Mouse (Mus musculus): Measurements from ENCODE around the gene Gm21992. TPM values are rescaled to one million over a fixed set of nuclear protein-coding genes. Genes with fewer than 3 reads are reported as not detected.

Gene Gm21992
- polyA plus RNA-seq, 1 experiment from 2014 or later, result 20.9 TPM

- H3K4me3 ChIP-seq (ENCODE audit: control insufficient read depth in 1 of 2, insufficient read depth in 1 of 2, low read depth in 1 of 2, low read length in 2 of 2), result no peak overlapping the region
- ATAC-seq (ENCODE audit: insufficient number of reproducible peaks, insufficient read depth, low FRiP score, low read depth), result no peak
- no peak overlapping the region for H3K9ac ChIP-seq (ENCODE audit: low read length)
- peaks cover 0 to 7% of the 10 kb centered on the region in 2 experiments; a peak in 3 of 4 replicates for H3K4me1 ChIP-seq (ENCODE audit: control insufficient read depth in 2 of 2, insufficient read depth in 2 of 2, low read length in 2 of 2)
- no peaks in the 10 kb centered on the region for H3K9me3 ChIP-seq (ENCODE audit: control insufficient read depth, low read length)
- no peak overlapping the region for H3K27ac ChIP-seq (replicated peaks in 1 of 2; ENCODE audit: control insufficient read depth in 1 of 2, insufficient read depth in 1 of 2, low read depth in 2 of 2, low read length in 2 of 2)
- WGBS, result 70% methylated on average over 10 of the region's 10 CpGs
- no peaks in the 10 kb centered on the region for H3K36me3 ChIP-seq (ENCODE audit: control insufficient read depth, insufficient read depth, low read length)
- no peaks in the 10 kb centered on the region for H3K27me3 ChIP-seq (ENCODE audit: control insufficient read depth, insufficient read depth, low read length)
- H3K4me2 ChIP-seq (ENCODE audit: low read length), result no peak overlapping the region
Observed at GRCm38 (mm10) chr19:4741482-4741881, 69.9 kb downstream of the Gm21992 start.

GRCm38 (mm10) chr19:4739762-4740161, 71.7 kb downstream of the Gm21992 start:
- no peaks in the 10 kb centered on the region for H3K36me3 ChIP-seq (ENCODE audit: control insufficient read depth, insufficient read depth, low read length)
- 78% methylated on average over 5 of the region's 5 CpGs for WGBS
- no peak overlapping the region for H3K4me3 ChIP-seq (ENCODE audit: control insufficient read depth in 1 of 2, insufficient read depth in 1 of 2, low read depth in 1 of 2, low read length in 2 of 2)
- no peak overlapping the region for H3K9ac ChIP-seq (ENCODE audit: low read length)
- no peaks in the 10 kb centered on the region for H3K9me3 ChIP-seq (ENCODE audit: control insufficient read depth, low read length)
- peaks cover 0 to under 1% of the 10 kb centered on the region in 2 experiments; a peak in 1 of 4 replicates for H3K4me1 ChIP-seq (ENCODE audit: control insufficient read depth in 2 of 2, insufficient read depth in 2 of 2, low read length in 2 of 2)
- no peak overlapping the region for H3K27ac ChIP-seq (replicated peaks in 1 of 2; ENCODE audit: control insufficient read depth in 1 of 2, insufficient read depth in 1 of 2, low read depth in 2 of 2, low read length in 2 of 2)
- ATAC-seq (ENCODE audit: insufficient number of reproducible peaks, insufficient read depth, low FRiP score, low read depth), result no peak
- no peaks in the 10 kb centered on the region for H3K27me3 ChIP-seq (ENCODE audit: control insufficient read depth, insufficient read depth, low read length)
- no peak overlapping the region for H3K4me2 ChIP-seq (ENCODE audit: low read length)

- Histone ChIP-seq H3K9ac (ENCODE audit: low read length) (no peak overlapping the region), H3K27me3 (ENCODE audit: control insufficient read depth, insufficient read depth, low read length) (no peaks in the 10 kb centered on the region), H3K36me3 (ENCODE audit: control insufficient read depth, insufficient read depth, low read length) (no peaks in the 10 kb centered on the region), H3K27ac (replicated peaks in 1 of 2; ENCODE audit: control insufficient read depth in 1 of 2, insufficient read depth in 1 of 2, low read depth in 2 of 2, low read length in 2 of 2) (no peak overlapping the region), H3K4me3 (ENCODE audit: control insufficient read depth in 1 of 2, insufficient read depth in 1 of 2, low read depth in 1 of 2, low read length in 2 of 2) (no peak overlapping the region), H3K9me3 (ENCODE audit: control insufficient read depth, low read length) (no peaks in the 10 kb centered on the region), H3K4me1 (ENCODE audit: control insufficient read depth in 2 of 2, insufficient read depth in 2 of 2, low read length in 2 of 2) (no peaks in the 10 kb centered on the region), H3K4me2 (ENCODE audit: low read length) (no peak overlapping the region)
- WGBS, result 91% methylated on average over 11 of the region's 11 CpGs
- no peak for ATAC-seq (ENCODE audit: insufficient number of reproducible peaks, insufficient read depth, low FRiP score, low read depth)
Observed at GRCm38 (mm10) chr19:4739053-4739452, 72.4 kb downstream of the Gm21992 start.

- Histone ChIP-seq H3K9ac (ENCODE audit: low read length) (no peak overlapping the region), H3K36me3 (ENCODE audit: control insufficient read depth, insufficient read depth, low read length) (no peaks in the 10 kb centered on the region), H3K9me3 (ENCODE audit: control insufficient read depth, low read length) (no peaks in the 10 kb centered on the region), H3K4me1 (ENCODE audit: control insufficient read depth in 2 of 2, insufficient read depth in 2 of 2, low read length in 2 of 2) (no peaks in the 10 kb centered on the region), H3K27me3 (ENCODE audit: control insufficient read depth, insufficient read depth, low read length) (no peaks in the 10 kb centered on the region), H3K27ac (replicated peaks in 1 of 2; ENCODE audit: control insufficient read depth in 1 of 2, insufficient read depth in 1 of 2, low read depth in 2 of 2, low read length in 2 of 2) (no peak overlapping the region), H3K4me3 (ENCODE audit: control insufficient read depth in 1 of 2, insufficient read depth in 1 of 2, low read depth in 1 of 2, low read length in 2 of 2) (no peak overlapping the region), H3K4me2 (ENCODE audit: low read length) (no peak overlapping the region)
- 71% methylated on average over 13 of the region's 13 CpGs for WGBS
- ATAC-seq (ENCODE audit: insufficient number of reproducible peaks, insufficient read depth, low FRiP score, low read depth), result no peak
Observed at GRCm38 (mm10) chr19:4737866-4738265, 73.5 kb downstream of the Gm21992 start.

- H3K9ac ChIP-seq (ENCODE audit: low read length), result no peak overlapping the region
- ATAC-seq (ENCODE audit: insufficient number of reproducible peaks, insufficient read depth, low FRiP score, low read depth), result no peak
- H3K27me3 ChIP-seq (ENCODE audit: control insufficient read depth, insufficient read depth, low read length), result no peaks in the 10 kb centered on the region
- H3K4me3 ChIP-seq (ENCODE audit: control insufficient read depth in 1 of 2, insufficient read depth in 1 of 2, low read depth in 1 of 2, low read length in 2 of 2), result no peak overlapping the region
- 82% methylated on average over 3 of the region's 3 CpGs for WGBS
- H3K4me1 ChIP-seq (ENCODE audit: control insufficient read depth in 2 of 2, insufficient read depth in 2 of 2, low read length in 2 of 2), result no peaks in the 10 kb centered on the region
- no peak overlapping the region for H3K4me2 ChIP-seq (ENCODE audit: low read length)
- H3K27ac ChIP-seq (replicated peaks in 1 of 2; ENCODE audit: control insufficient read depth in 1 of 2, insufficient read depth in 1 of 2, low read depth in 2 of 2, low read length in 2 of 2), result no peak overlapping the region
- H3K9me3 ChIP-seq (ENCODE audit: control insufficient read depth, low read length), result no peaks in the 10 kb centered on the region
- no peaks in the 10 kb centered on the region for H3K36me3 ChIP-seq (ENCODE audit: control insufficient read depth, insufficient read depth, low read length)
Observed at GRCm38 (mm10) chr19:4733052-4733451, 78.4 kb downstream of the Gm21992 start.

GRCm38 (mm10) chr19:4729186-4729585, 82.2 kb downstream of the Gm21992 start:
- no peak for ATAC-seq (ENCODE audit: insufficient number of reproducible peaks, insufficient read depth, low FRiP score, low read depth)
- Histone ChIP-seq H3K9me3 (ENCODE audit: control insufficient read depth, low read length) (no peaks in the 10 kb centered on the region), H3K4me2 (ENCODE audit: low read length) (no peak overlapping the region), H3K27me3 (ENCODE audit: control insufficient read depth, insufficient read depth, low read length) (no peaks in the 10 kb centered on the region), H3K36me3 (ENCODE audit: control insufficient read depth, insufficient read depth, low read length) (no peaks in the 10 kb centered on the region), H3K4me3 (ENCODE audit: control insufficient read depth in 1 of 2, insufficient read depth in 1 of 2, low read depth in 1 of 2, low read length in 2 of 2) (no peak overlapping the region), H3K27ac (replicated peaks in 1 of 2; ENCODE audit: control insufficient read depth in 1 of 2, insufficient read depth in 1 of 2, low read depth in 2 of 2, low read length in 2 of 2) (no peak overlapping the region), H3K4me1 (ENCODE audit: control insufficient read depth in 2 of 2, insufficient read depth in 2 of 2, low read length in 2 of 2) (no peaks in the 10 kb centered on the region), H3K9ac (ENCODE audit: low read length) (no peak overlapping the region)
- WGBS, result 83% methylated on average over 9 of the region's 9 CpGs

- no peak for ATAC-seq (ENCODE audit: insufficient number of reproducible peaks, insufficient read depth, low FRiP score, low read depth)
- Histone ChIP-seq H3K4me1 (ENCODE audit: control insufficient read depth in 2 of 2, insufficient read depth in 2 of 2, low read length in 2 of 2) (no peaks in the 10 kb centered on the region; a peak in 1 of 4 replicates), H3K27ac (replicated peaks in 1 of 2; ENCODE audit: control insufficient read depth in 1 of 2, insufficient read depth in 1 of 2, low read depth in 2 of 2, low read length in 2 of 2) (no peak overlapping the region), H3K9me3 (ENCODE audit: control insufficient read depth, low read length) (no peaks in the 10 kb centered on the region), H3K27me3 (ENCODE audit: control insufficient read depth, insufficient read depth, low read length) (peaks cover 34% of the 10 kb centered on the region), H3K36me3 (ENCODE audit: control insufficient read depth, insufficient read depth, low read length) (no peaks in the 10 kb centered on the region), H3K9ac (ENCODE audit: low read length) (no peak overlapping the region), H3K4me2 (ENCODE audit: low read length) (peak overlapping the region; percentile 23; the same call in 1 of the 2 replicates), H3K4me3 (ENCODE audit: control insufficient read depth in 1 of 2, insufficient read depth in 1 of 2, low read depth in 1 of 2, low read length in 2 of 2) (no peak overlapping the region)
- 10% methylated on average over 11 of the region's 11 CpGs for whole genome bisulfite sequencing
Observed at GRCm38 (mm10) chr19:4720671-4721244, 90.7 kb downstream of the Gm21992 start.

- Histone ChIP-seq H3K9me3 (ENCODE audit: control insufficient read depth, low read length) (no peaks in the 10 kb centered on the region), H3K27ac (replicated peaks in 1 of 2; ENCODE audit: control insufficient read depth in 1 of 2, insufficient read depth in 1 of 2, low read depth in 2 of 2, low read length in 2 of 2) (no peak overlapping the region), H3K4me2 (ENCODE audit: low read length) (no peak overlapping the region), H3K9ac (ENCODE audit: low read length) (no peak overlapping the region), H3K36me3 (ENCODE audit: control insufficient read depth, insufficient read depth, low read length) (no peaks in the 10 kb centered on the region), H3K4me1 (ENCODE audit: control insufficient read depth in 2 of 2, insufficient read depth in 2 of 2, low read length in 2 of 2) (no peaks in the 10 kb centered on the region; a peak in 1 of 4 replicates), H3K27me3 (ENCODE audit: control insufficient read depth, insufficient read depth, low read length) (peaks cover 39% of the 10 kb centered on the region), H3K4me3 (ENCODE audit: control insufficient read depth in 1 of 2, insufficient read depth in 1 of 2, low read depth in 1 of 2, low read length in 2 of 2) (no peak overlapping the region)
- no peak for ATAC-seq (ENCODE audit: insufficient number of reproducible peaks, insufficient read depth, low FRiP score, low read depth)
- WGBS, result 78% methylated on average over 15 of the region's 15 CpGs
Observed at GRCm38 (mm10) chr19:4720112-4720511, 91.3 kb downstream of the Gm21992 start.

All from heart, embryonic 14.5 days (tissue).